Mouse (Mus musculus): ENCODE results near the gene Dnajc4. TPM values are rescaled to one million over a fixed set of nuclear protein-coding genes. Genes with fewer than 3 reads are reported as not detected.
A peak's percentile ranks its signal among the peaks of the same experiment; 100 is the strongest.

The Dnajc4 gene
- 16.4 and 24.4 TPM in 2 replicates for total RNA-seq (2017)

- peak; percentile 94 for ATAC-seq (ENCODE audit: extremely low read depth, insufficient number of reproducible peaks, low FRiP score, poor library complexity, severe bottlenecking)
These were observed at the start of gene Dnajc4 for GRCm38 (mm10) chr19:6992011-6992858. TSS of gene Dnajc4 (minus strand) at chr19:6992572.

GRCm38 (mm10) chr19:7041171-7041570, 48.8 kb upstream of the Dnajc4 start:
- ATAC-seq (ENCODE audit: extremely low read depth, insufficient number of reproducible peaks, low FRiP score, poor library complexity, severe bottlenecking) = no peak

- no peak for ATAC-seq (ENCODE audit: extremely low read depth, insufficient number of reproducible peaks, low FRiP score, poor library complexity, severe bottlenecking)
These were observed 48.3 kb upstream of the Dnajc4 start for GRCm38 (mm10) chr19:7040637-7041130.

DNA sequence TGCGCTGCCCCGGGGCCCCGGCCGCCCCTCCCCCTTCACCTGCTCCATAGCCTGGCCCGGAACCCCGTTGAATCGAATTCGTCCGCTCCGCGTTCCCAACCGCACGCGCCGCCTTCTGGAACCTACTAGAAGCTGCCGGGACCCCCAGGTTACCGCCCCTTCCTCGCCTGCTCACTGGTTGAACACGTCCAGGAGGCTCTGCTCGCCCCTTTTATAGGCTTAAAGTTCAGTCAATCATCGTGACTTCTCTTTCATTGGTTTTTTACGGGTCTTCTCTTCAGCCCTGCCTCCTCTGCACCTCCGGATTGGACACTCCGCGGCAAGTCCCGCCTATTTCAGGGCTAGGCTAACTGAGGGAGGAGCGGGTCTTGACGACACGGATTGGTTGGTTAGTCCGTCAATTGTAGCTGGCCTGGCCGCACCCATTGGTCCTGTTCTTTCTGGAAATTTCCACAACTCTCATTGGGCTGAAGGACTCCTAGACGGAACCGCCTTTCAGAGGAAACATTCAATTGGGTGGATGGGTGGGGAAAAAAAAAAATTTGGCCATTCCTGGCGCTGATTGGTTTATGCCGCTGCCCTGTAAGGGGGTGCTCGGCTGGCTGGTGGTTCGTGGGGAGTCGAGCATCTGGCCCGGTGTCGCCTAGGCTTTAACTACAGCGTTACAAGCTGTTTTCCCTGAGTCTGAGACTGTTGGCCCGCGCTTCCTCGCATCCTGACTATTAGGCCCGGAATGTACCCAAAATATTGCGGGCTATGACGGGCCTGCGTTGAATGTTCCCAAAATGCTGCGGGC, 47.7 kb upstream of the Dnajc4 start, which contains the start of gene Stip1:
Gene Stip1, minus strand, starts transcription at position 127 of the 796 bp plus-strand sequence.
- peak; percentile 92 for ATAC-seq (ENCODE audit: extremely low read depth, insufficient number of reproducible peaks, low FRiP score, poor library complexity, severe bottlenecking)

- ATAC-seq (ENCODE audit: extremely low read depth, insufficient number of reproducible peaks, low FRiP score, poor library complexity, severe bottlenecking) = no peak
These were observed 46.8 kb upstream of the Dnajc4 start for GRCm38 (mm10) chr19:7039088-7039720.

- no peak for ATAC-seq (ENCODE audit: extremely low read depth, insufficient number of reproducible peaks, low FRiP score, poor library complexity, severe bottlenecking)
These were observed 41.6 kb upstream of the Dnajc4 start for GRCm38 (mm10) chr19:7034006-7034405.

GRCm38 (mm10) chr19:7029531-7029930, 37.2 kb upstream of the Dnajc4 start:
- no peak for ATAC-seq (ENCODE audit: extremely low read depth, insufficient number of reproducible peaks, low FRiP score, poor library complexity, severe bottlenecking)

DNA sequence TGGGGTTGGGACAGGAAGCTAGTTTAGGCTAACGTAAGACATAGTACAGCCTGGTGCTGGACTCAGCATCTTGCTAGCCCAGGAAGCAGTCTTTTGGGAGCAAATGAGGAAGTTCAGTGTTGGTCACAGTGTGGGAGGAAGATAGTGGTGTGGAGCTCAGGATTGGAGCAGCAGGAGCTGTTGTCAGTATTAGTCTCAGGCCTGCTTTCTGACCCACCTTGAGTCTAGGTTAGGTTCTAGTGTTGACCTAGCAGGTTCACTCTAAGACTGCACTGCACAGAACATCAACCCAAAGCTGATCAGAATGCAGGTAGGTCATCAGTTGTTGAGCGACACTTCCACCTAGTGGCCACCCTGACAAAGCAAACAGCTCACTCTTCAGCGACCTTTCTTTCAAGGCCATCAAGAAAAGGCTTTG, 27.9 kb upstream of the Dnajc4 start:
- ATAC-seq (ENCODE audit: extremely low read depth, insufficient number of reproducible peaks, low FRiP score, poor library complexity, severe bottlenecking) = peak; percentile 60

GRCm38 (mm10) chr19:7019191-7019590, 26.8 kb upstream of the Dnajc4 start, which contains the start of gene Fermt3:
TSS of gene Fermt3 (minus strand) at chr19:7019469.
- ATAC-seq (ENCODE audit: extremely low read depth, insufficient number of reproducible peaks, low FRiP score, poor library complexity, severe bottlenecking) = peak; percentile 65

- ATAC-seq (ENCODE audit: extremely low read depth, insufficient number of reproducible peaks, low FRiP score, poor library complexity, severe bottlenecking) = no peak; the same call in 1 of the 2 replicates
These were observed 26.2 kb upstream of the Dnajc4 start for GRCm38 (mm10) chr19:7018546-7018945.

DNA sequence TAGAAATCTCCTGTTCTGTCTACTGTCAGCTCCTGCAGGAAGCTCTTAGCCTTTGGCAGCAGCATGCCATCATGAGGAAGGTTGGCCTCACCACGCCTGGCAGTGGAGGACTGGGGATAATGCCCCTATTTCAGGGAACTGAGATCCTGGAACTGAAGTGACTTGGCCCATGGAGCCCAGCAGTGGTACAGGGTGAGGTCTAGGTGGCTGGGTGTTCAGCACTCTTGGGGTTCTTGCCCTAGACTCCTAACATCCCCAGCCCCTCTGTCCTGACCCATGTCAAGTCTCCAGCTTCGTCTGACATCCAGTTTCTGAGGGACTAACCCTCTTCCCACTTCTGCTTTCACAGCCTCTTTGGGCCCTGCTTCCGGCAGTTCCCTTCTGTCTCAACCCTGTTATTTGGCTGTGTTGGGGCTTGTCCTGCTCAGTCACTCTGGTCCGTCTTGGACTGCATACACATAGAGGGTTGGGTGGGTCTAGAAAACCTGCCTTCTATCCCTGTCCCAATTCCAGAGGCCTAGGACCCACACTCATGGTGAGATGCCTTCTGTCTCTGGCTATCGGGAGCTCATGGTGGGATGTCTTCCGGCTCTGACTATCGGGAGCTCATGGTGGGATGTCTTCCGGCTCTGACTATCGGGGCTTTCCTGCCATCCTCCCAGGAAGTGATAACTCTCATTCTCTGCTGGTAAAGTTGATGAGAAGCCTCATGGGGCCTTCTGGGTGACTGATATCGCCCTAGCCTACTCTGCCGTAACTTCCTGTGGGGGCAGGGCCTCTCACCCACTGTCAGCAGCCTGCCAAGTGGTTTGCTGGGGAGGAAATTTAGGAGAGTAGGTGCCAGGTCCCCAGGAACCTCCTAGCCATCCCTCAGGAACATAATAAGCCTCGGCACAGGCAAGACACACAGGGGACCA, 25.4 kb upstream of the Dnajc4 start:
- peak; percentile 51 for ATAC-seq (ENCODE audit: extremely low read depth, insufficient number of reproducible peaks, low FRiP score, poor library complexity, severe bottlenecking)

GRCm38 (mm10) chr19:7014481-7015135, 22.2 kb upstream of the Dnajc4 start:
- no peak for ATAC-seq (ENCODE audit: extremely low read depth, insufficient number of reproducible peaks, low FRiP score, poor library complexity, severe bottlenecking)

DNA sequence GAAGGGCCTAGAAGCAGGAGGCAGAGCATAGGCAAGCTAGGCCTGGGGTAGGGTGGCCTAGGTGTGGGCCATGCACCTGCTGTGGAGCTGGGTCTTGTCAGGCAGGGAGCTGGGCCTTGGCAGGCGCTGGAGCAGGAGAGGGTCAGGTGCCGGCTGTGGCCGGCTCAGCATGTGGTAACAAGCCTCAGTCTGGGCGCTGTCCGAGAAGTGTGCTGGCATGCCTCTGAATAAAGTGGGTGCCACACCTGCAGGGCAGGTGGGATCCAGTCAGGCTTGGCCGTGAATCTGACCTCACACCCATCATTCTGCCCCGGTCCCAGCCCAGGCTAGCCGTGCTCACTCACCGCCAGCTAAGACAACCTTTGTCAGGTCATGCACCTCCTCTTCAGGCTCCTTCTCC, 21.6 kb upstream of the Dnajc4 start:
- ATAC-seq (ENCODE audit: extremely low read depth, insufficient number of reproducible peaks, low FRiP score, poor library complexity, severe bottlenecking) = no peak

- ATAC-seq (ENCODE audit: extremely low read depth, insufficient number of reproducible peaks, low FRiP score, poor library complexity, severe bottlenecking) = no peak
These were observed 20.1 kb upstream of the Dnajc4 start for GRCm38 (mm10) chr19:7012426-7012825.

- no peak for ATAC-seq (ENCODE audit: extremely low read depth, insufficient number of reproducible peaks, low FRiP score, poor library complexity, severe bottlenecking)
These were observed 14.7 kb upstream of the Dnajc4 start for GRCm38 (mm10) chr19:7006892-7007593.

DNA sequence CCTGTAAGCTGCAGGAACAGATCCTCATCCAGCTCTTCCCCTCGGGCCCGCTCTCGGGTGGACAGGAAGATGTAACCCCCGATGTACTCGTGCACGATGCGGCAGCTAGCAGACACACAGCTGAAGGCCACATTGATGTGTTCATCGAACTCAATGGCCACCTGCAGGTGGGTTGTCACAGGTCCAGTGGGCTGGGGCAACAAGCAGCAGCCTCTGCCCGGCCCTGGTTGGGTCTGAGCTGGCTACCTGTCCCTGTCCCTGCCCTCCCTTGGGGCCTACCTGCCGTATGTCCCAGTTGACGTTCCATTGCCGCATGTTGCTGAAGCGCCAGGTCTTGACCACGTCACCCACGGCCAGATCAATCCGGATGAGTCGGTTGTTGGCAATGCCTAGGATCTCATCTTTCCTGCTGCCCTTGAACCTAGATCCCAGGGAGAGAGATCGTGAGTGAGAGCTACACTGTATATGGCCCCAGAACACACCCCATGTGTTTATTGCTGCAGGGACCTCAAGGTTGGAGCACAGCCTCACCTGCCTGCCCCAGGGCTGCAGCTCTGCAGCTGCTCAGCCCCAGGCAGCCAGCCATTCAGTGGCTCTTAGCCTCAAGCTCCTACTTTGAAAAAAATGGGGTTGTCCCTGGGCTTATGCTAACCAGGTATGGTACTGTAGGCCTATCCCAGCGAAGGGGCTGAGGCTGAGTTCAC, 7.1 kb upstream of the Dnajc4 start:
- no peak for ATAC-seq (ENCODE audit: extremely low read depth, insufficient number of reproducible peaks, low FRiP score, poor library complexity, severe bottlenecking)

Measured in neutrophil, adult 5-6 weeks (primary cell).